Mouse (Mus musculus) intestine, embryonic 16.5 days (tissue): ENCODE data around the gene Naf1. TPM values are rescaled to one million over a fixed set of nuclear protein-coding genes. Genes with fewer than 3 reads are reported as not detected.

Source experiments
- ATAC-seq: fragments of 200-750 bp; cut with Nextera tagmentation; 2 replicates; pipeline ENCODE4 v1.8.0; 2017; ENCODE audit warnings: moderate TSS enrichment, moderate library complexity
- H3K27ac ChIP-seq: fragments of 300-500 bp; sonication (generic); 2 replicates; pipeline ENCODE4 v1.5.1; 2014; ENCODE audit warnings: mild to moderate bottlenecking, low read length
- H3K27me3 ChIP-seq: fragments of 300-500 bp; sonication (generic); replicated peaks from 2 replicates; pipeline ENCODE4 v1.6.1; 2014; ENCODE audit warnings: low read length, control low read depth, mixed read lengths; ENCODE audit not compliant: control insufficient read depth, insufficient read depth
- H3K36me3 ChIP-seq: fragments of 300-500 bp; sonication (generic); 2 replicates; pipeline ENCODE4 v1.6.1; 2014; ENCODE audit warnings: low read length, control low read depth; ENCODE audit not compliant: control insufficient read depth, insufficient read depth
- H3K4me1 ChIP-seq: fragments of 300-500 bp; sonication (generic); 2 replicates; pipeline ENCODE4 v1.6.1; 2014; ENCODE audit warnings: low read length, control low read depth, mixed read lengths; ENCODE audit not compliant: control insufficient read depth, insufficient read depth
- H3K4me2 ChIP-seq: fragments of 300-500 bp; sonication (generic); 2 replicates; pipeline ENCODE4 v1.6.1; 2014; ENCODE audit warnings: low read depth, low read length, control low read depth
- H3K4me3 ChIP-seq: fragments of 300-500 bp; sonication (generic); 2 replicates; pipeline ENCODE4 v1.5.1; 2014; ENCODE audit warnings: mild to moderate bottlenecking, low read length
- H3K9ac ChIP-seq: fragments of 300-500 bp; sonication (generic); 2 replicates; pipeline ENCODE4 v1.6.1; 2014; ENCODE audit warnings: low read depth, low read length
- H3K9me3 ChIP-seq: fragments of 300-500 bp; sonication (generic); 2 replicates; pipeline ENCODE4 v1.6.1; 2016; ENCODE audit warnings: low read length, control low read depth; ENCODE audit not compliant: control insufficient read depth
- WGBS: fragments of 180-500 bp; shearing (Covaris S2); extraction: QIAGEN DNeasy Blood & Tissue Kit; methylation state at CpG from one replicate; pipeline ENCODE4 v1.1.7; 2014; 5-methylcytosine and 5-hydroxymethylcytosine counted together
- polyA plus RNA-seq: library from polyadenylated mRNA; unstranded; fragments of >200 nt; fragmentation: Nextera tagmentation; extraction: Ambion mirVana; gene quantifications from 2 replicates; pipeline ENCODE4 v1.2.1, GENCODE M21; 2015

Gene Naf1
- polyA plus RNA-seq, 1 experiment from 2014 or later: 1.8 TPM

DNA sequence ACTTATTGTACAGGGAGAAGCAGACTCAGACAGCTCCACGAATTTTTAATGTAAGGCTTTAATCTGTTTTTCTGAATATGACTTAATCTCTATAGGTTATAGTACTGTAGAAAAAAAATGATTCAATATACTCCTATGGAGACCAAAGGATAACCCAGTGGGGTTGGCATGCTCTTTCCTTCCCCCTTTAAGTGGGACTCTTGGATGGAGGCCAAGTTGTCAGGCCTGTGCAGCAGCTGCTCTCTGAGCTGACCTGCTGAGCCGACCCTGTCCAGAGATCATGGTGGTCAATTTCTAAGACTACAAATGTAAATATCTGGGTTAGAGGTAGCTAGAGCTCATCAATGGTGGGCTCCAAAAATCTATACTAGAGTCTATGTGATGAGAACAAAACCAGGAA, 45.0 kb downstream of the Naf1 start:
- H3K4me1 ChIP-seq: no peaks in the 10 kb centered on the region
- no peak overlapping the region for H3K4me3 ChIP-seq
- H3K4me2 ChIP-seq: no peak overlapping the region
- H3K9ac ChIP-seq: no peak overlapping the region
- 55% methylated on average over 2 of the region's 2 CpGs for WGBS
- no peaks in the 10 kb centered on the region for H3K36me3 ChIP-seq
- H3K27ac ChIP-seq: no peak overlapping the region
- no peaks in the 10 kb centered on the region for H3K9me3 ChIP-seq
- ATAC-seq: no peak
- H3K27me3 ChIP-seq: no peaks in the 10 kb centered on the region

DNA sequence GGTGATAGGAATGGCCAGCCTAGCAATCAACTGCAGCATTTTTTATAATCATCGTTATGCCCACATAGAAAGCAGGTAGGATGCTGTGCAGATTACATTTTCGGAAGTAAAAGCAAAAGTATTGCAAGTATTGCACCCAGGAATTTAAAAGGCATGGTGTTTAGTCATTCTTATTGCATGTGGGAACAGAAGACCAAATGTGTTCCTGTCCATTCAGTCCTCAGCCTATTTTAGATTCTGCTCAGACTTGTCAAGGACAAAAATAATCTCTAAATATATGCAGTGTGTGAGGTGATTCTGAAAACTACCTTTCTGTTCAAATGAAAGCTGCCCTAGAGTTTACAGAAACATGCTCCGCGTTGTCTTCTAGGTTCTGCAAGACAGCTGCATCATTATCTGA, 45.5 kb downstream of the Naf1 start:
- 92% methylated on average over 4 of the region's 4 CpGs for WGBS
- no peak for ATAC-seq
- Histone ChIP-seq H3K4me2 (no peak overlapping the region), H3K4me1 (no peaks in the 10 kb centered on the region), H3K36me3 (no peaks in the 10 kb centered on the region), H3K4me3 (no peak overlapping the region), H3K27me3 (no peaks in the 10 kb centered on the region), H3K9ac (no peak overlapping the region), H3K27ac (no peak overlapping the region), H3K9me3 (no peaks in the 10 kb centered on the region)

DNA sequence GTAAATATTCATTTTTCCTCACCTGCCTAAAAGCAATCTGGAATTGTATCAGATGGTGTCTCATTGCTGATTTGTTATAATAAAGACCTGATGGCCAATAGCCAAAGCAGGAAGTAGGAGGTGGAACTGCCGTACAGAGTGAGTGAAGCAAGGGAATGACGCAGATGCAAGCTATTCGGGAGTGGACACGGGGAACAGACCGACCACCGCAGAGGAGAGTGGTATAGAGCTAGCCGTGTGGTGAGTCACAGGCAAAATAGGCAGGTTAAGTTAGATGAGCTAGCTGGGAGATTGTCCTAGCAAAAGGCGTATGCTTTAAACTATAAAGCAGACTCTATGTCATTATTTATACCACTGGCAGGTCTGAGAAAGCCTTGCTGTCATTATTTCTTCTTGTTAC, 46.1 kb downstream of the Naf1 start:
- Histone ChIP-seq H3K27me3 (no peaks in the 10 kb centered on the region), H3K4me1 (no peaks in the 10 kb centered on the region), H3K4me3 (no peak overlapping the region), H3K4me2 (no peak overlapping the region), H3K9me3 (no peaks in the 10 kb centered on the region), H3K9ac (no peak overlapping the region), H3K27ac (no peak overlapping the region), H3K36me3 (no peaks in the 10 kb centered on the region)
- 79% methylated on average over 8 of the region's 8 CpGs for WGBS
- ATAC-seq: no peak

- H3K4me2 ChIP-seq: no peak overlapping the region
- no peaks in the 10 kb centered on the region for H3K9me3 ChIP-seq
- no peak overlapping the region for H3K9ac ChIP-seq
- no peaks in the 10 kb centered on the region for H3K36me3 ChIP-seq
- no peaks in the 10 kb centered on the region for H3K4me1 ChIP-seq
- no peak overlapping the region for H3K4me3 ChIP-seq
- no peaks in the 10 kb centered on the region for H3K27me3 ChIP-seq
- WGBS: 52% methylated on average over 6 of the region's 6 CpGs
- ATAC-seq: no peak
- H3K27ac ChIP-seq: no peak overlapping the region
These were observed 50.7 kb downstream of the Naf1 start for GRCm38 (mm10) chr8:66910684-66911083.

DNA sequence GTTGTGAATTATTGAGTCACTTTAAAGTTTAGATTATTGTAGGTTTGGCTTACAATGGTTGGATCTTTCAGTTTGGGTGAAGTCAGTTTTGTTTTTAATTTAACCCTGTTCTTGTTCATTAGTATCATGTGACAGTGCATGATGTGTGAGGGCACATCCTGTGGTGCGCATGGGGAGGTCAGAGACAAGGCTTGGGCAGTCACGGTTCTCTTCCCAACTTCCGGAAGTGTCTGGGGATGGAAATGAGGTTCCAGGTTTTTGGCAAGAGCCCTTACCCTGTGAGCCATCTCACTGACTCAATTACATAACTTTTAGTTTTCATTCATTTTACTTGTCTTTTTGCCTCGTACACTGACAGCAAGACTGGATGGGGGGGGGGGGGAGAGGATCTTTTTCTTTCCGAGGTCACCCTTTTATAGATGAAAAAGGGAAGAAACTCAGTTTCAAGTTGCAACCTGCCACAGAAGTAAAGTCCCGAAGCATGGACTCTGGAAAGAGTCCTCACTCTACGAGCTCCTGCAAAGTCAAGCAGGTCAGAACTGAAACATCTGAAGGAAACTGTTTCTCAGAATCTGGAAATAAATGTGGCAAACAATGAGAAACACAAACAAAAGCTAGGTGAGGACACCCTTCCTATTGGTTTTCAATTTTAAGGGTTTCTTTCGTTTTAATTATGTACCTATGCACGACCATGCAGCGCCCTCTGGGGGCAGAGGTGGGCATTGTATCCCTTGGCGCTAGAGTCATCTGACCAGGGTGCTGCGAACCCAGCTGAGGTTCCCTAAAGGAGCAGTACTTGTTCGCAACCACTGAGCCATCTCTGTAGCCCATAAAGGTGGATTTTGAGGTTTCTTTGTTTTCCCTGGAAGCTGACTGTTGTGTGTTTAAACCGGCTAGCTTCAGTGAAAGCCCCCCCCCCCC, 53.9 kb downstream of the Naf1 start:
- Histone ChIP-seq H3K4me1 (no peaks in the 10 kb centered on the region), H3K4me2 (no peak overlapping the region), H3K36me3 (no peaks in the 10 kb centered on the region), H3K9me3 (no peaks in the 10 kb centered on the region), H3K4me3 (no peak overlapping the region), H3K9ac (no peak overlapping the region), H3K27me3 (no peaks in the 10 kb centered on the region), H3K27ac (no peak overlapping the region)
- no peak for ATAC-seq
- 65% methylated on average over 14 of the region's 14 CpGs for WGBS

GRCm38 (mm10) chr8:66916056-66916455, 56.0 kb downstream of the Naf1 start:
- H3K9me3 ChIP-seq: no peaks in the 10 kb centered on the region
- no peak overlapping the region for H3K4me2 ChIP-seq
- no peak overlapping the region for H3K4me3 ChIP-seq
- no peak for ATAC-seq
- no peak overlapping the region for H3K27ac ChIP-seq
- H3K27me3 ChIP-seq: no peaks in the 10 kb centered on the region
- H3K4me1 ChIP-seq: no peaks in the 10 kb centered on the region
- H3K36me3 ChIP-seq: no peaks in the 10 kb centered on the region
- no peak overlapping the region for H3K9ac ChIP-seq
- WGBS: 73% methylated on average over 7 of the region's 7 CpGs

- H3K27ac ChIP-seq: no peak overlapping the region
- 45% methylated on average over 6 of the region's 6 CpGs for WGBS
- no peaks in the 10 kb centered on the region for H3K9me3 ChIP-seq
- 0 out of 2 replicates have a peak, but pooled peaks have one; percentile 40 for ATAC-seq
- H3K4me1 ChIP-seq: no peaks in the 10 kb centered on the region
- H3K4me2 ChIP-seq: no peak overlapping the region
- no peaks in the 10 kb centered on the region for H3K27me3 ChIP-seq
- no peaks in the 10 kb centered on the region for H3K36me3 ChIP-seq
- no peak overlapping the region for H3K4me3 ChIP-seq
- H3K9ac ChIP-seq: no peak overlapping the region
These were observed 57.9 kb downstream of the Naf1 start for GRCm38 (mm10) chr8:66917695-66918467.

DNA sequence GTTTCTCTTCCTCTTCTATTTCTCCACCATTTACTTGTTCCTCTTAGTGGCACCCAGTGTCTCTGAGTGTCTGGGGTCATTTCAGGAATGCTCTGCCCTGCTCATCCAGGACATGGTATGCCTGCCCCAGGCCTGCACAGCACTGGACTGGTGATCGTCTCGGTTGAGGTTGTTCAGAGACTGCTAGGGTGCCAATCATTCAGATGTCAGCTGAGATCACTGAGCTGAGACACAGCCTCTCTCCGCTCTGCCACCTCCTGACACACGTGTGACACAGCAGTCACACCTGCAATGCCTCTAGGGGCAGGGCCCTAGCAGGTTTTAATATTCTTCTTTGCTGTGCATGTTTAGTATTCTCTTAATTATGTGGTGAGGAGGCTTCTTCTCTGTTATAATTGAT, 58.5 kb downstream of the Naf1 start:
- Histone ChIP-seq H3K4me3 (no peak overlapping the region), H3K27me3 (no peaks in the 10 kb centered on the region), H3K4me2 (no peak overlapping the region), H3K36me3 (no peaks in the 10 kb centered on the region), H3K9me3 (no peaks in the 10 kb centered on the region), H3K4me1 (no peaks in the 10 kb centered on the region), H3K27ac (no peak overlapping the region), H3K9ac (no peak overlapping the region)
- WGBS: 68% methylated on average over 4 of the region's 4 CpGs
- no peak for ATAC-seq

- Histone ChIP-seq H3K4me3 (no peak overlapping the region), H3K36me3 (no peaks in the 10 kb centered on the region), H3K27ac (no peak overlapping the region), H3K4me1 (no peaks in the 10 kb centered on the region), H3K9ac (no peak overlapping the region), H3K9me3 (no peaks in the 10 kb centered on the region; the same call in 1 of the 2 replicates), H3K27me3 (no peaks in the 10 kb centered on the region), H3K4me2 (no peak overlapping the region)
- no peak for ATAC-seq
- 88% methylated on average over 4 of the region's 4 CpGs for WGBS
These were observed 73.7 kb downstream of the Naf1 start for GRCm38 (mm10) chr8:66933746-66934145.
